Mouse (Mus musculus) C2C12 (cell line): ENCODE measurements around the gene Gpc6. TPM values are rescaled to one million over a fixed set of nuclear protein-coding genes. Genes with fewer than 3 reads are reported as not detected.

Source experiments
- H3K27me3 ChIP-seq: one replicate; pipeline ENCODE4 v1.6.1; 2011; ENCODE audit not compliant: control insufficient read depth, insufficient read depth, insufficient read length
- H3K36me3 ChIP-seq: one replicate; pipeline ENCODE4 v1.6.1; 2011; ENCODE audit not compliant: control insufficient read depth, insufficient read depth
- H3K4me3 ChIP-seq: one replicate; pipeline ENCODE4 v1.5.1; 2011; ENCODE audit warnings: mild to moderate bottlenecking, control low read depth; ENCODE audit not compliant: poor library complexity, insufficient read depth, severe bottlenecking
- H3K79me2 ChIP-seq: one replicate; pipeline ENCODE4 v1.6.1; 2011; ENCODE audit not compliant: control insufficient read depth, insufficient read depth
- H3K79me3 ChIP-seq: one replicate; pipeline ENCODE4 v1.6.1; 2011; ENCODE audit warnings: low read depth, control low read depth
- H3ac ChIP-seq: one replicate; pipeline ENCODE3; 2011; ENCODE audit warnings: low read depth; ENCODE audit not compliant: control insufficient read depth, insufficient read length
- CEBPB ChIP-seq: IDR thresholded peaks from one replicate; pipeline ENCODE4 v1.6.1; 2011; ENCODE audit warnings: low read depth, mild to moderate bottlenecking, control low read depth, moderate library complexity
- CTCF ChIP-seq: IDR thresholded peaks from one replicate; pipeline ENCODE4 v1.5.1; 2011; ENCODE audit not compliant: control insufficient read depth, insufficient read depth, insufficient read length
- FOSL1 ChIP-seq: IDR thresholded peaks from one replicate; pipeline ENCODE4 v1.8.0; 2011; ENCODE audit warnings: mild to moderate bottlenecking, low read length; ENCODE audit not compliant: poor library complexity, insufficient read depth, severe bottlenecking
- MAX ChIP-seq: IDR thresholded peaks from one replicate; pipeline ENCODE4 v1.6.1; 2011; ENCODE audit warnings: mild to moderate bottlenecking, control low read depth
- MYOD1 ChIP-seq: IDR thresholded peaks from one replicate; pipeline ENCODE4 v1.6.1; 2011; ENCODE audit warnings: low read depth; ENCODE audit not compliant: control insufficient read depth, insufficient read length
- MYOG ChIP-seq: IDR thresholded peaks from one replicate; pipeline ENCODE4 v1.6.1; 2011; ENCODE audit not compliant: control insufficient read depth, insufficient read length; ENCODE audit errors: extremely low read depth
- USF1 ChIP-seq: IDR thresholded peaks from one replicate; pipeline ENCODE4 v1.6.1; 2011; ENCODE audit warnings: low read depth, mild to moderate bottlenecking, control low read depth, moderate library complexity
- polyA plus RNA-seq: library from polyadenylated mRNA; unstranded; fragments of >200 nt; fragmentation: generic; extraction: Trizol; gene quantifications from one replicate; pipeline ENCODE4 v1.2.1, GENCODE M21; 2012; ENCODE audit warnings: missing spikeins

The Gpc6 gene
- polyA plus RNA-seq, 1 experiment = 9.6 TPM

- H3K79me3 ChIP-seq = no peaks in the 10 kb centered on the region
- no peak overlapping the region for H3ac ChIP-seq
- no peaks in the 10 kb centered on the region for H3K79me2 ChIP-seq
- H3K36me3 ChIP-seq = no peaks in the 10 kb centered on the region
- no peak overlapping the region for H3K4me3 ChIP-seq
- TF ChIP-seq CTCF = no peak
- no peak for TF ChIP-seq FOSL1
- no peak for TF ChIP-seq MYOD1
- no peak for TF ChIP-seq MAX
- TF ChIP-seq MYOG = no peak
- TF ChIP-seq CEBPB = no peak
- no peak for TF ChIP-seq USF1
- no peaks in the 10 kb centered on the region for H3K27me3 ChIP-seq
Observed at GRCm38 (mm10) chr14:117157426-117157825, 232.3 kb downstream of the Gpc6 start.

GRCm38 (mm10) chr14:117166350-117166749, 241.2 kb downstream of the Gpc6 start:
- H3K79me2 ChIP-seq = no peaks in the 10 kb centered on the region
- no peaks in the 10 kb centered on the region for H3K27me3 ChIP-seq
- H3K36me3 ChIP-seq = no peaks in the 10 kb centered on the region
- H3ac ChIP-seq = no peak overlapping the region
- H3K79me3 ChIP-seq = no peaks in the 10 kb centered on the region
- H3K4me3 ChIP-seq = no peak overlapping the region
- TF ChIP-seq CTCF (no peak), FOSL1 (no peak), MYOG (no peak), CEBPB (no peak), MAX (no peak), USF1 (no peak), MYOD1 (no peak)

- no peaks in the 10 kb centered on the region for H3K36me3 ChIP-seq
- no peaks in the 10 kb centered on the region for H3K27me3 ChIP-seq
- no peak for TF ChIP-seq MAX
- no peaks in the 10 kb centered on the region for H3K79me3 ChIP-seq
- H3ac ChIP-seq = no peak overlapping the region
- H3K79me2 ChIP-seq = no peaks in the 10 kb centered on the region
- no peak overlapping the region for H3K4me3 ChIP-seq
Observed at GRCm38 (mm10) chr14:117193364-117193763, 268.2 kb downstream of the Gpc6 start.

- no peaks in the 10 kb centered on the region for H3K79me2 ChIP-seq
- H3K79me3 ChIP-seq = no peaks in the 10 kb centered on the region
- H3ac ChIP-seq = no peak overlapping the region
- TF ChIP-seq CTCF (no peak), CEBPB (no peak), USF1 (no peak), MYOD1 (no peak), FOSL1 (no peak), MYOG (no peak), MAX (no peak)
- no peaks in the 10 kb centered on the region for H3K27me3 ChIP-seq
- no peak overlapping the region for H3K4me3 ChIP-seq
- H3K36me3 ChIP-seq = no peaks in the 10 kb centered on the region
Observed at GRCm38 (mm10) chr14:117202012-117202411, 276.9 kb downstream of the Gpc6 start.

- Histone ChIP-seq H3K4me3 (no peak overlapping the region), H3ac (no peak overlapping the region), H3K27me3 (no peaks in the 10 kb centered on the region), H3K79me3 (no peaks in the 10 kb centered on the region), H3K36me3 (no peaks in the 10 kb centered on the region), H3K79me2 (no peaks in the 10 kb centered on the region)
- no peak for TF ChIP-seq CEBPB
- TF ChIP-seq FOSL1 = no peak
- TF ChIP-seq MAX = no peak
Observed at GRCm38 (mm10) chr14:117203960-117204359, 278.8 kb downstream of the Gpc6 start.

- no peak overlapping the region for H3K4me3 ChIP-seq
- H3ac ChIP-seq = no peak overlapping the region
- no peaks in the 10 kb centered on the region for H3K27me3 ChIP-seq
- no peaks in the 10 kb centered on the region for H3K79me3 ChIP-seq
- no peaks in the 10 kb centered on the region for H3K79me2 ChIP-seq
- TF ChIP-seq MYOD1 = no peak
- TF ChIP-seq FOSL1 = no peak
- no peak for TF ChIP-seq CTCF
- TF ChIP-seq MAX = no peak
- TF ChIP-seq CEBPB = no peak
- no peak for TF ChIP-seq MYOG
- TF ChIP-seq USF1 = no peak
- no peaks in the 10 kb centered on the region for H3K36me3 ChIP-seq
Observed at GRCm38 (mm10) chr14:117214373-117214772, 289.3 kb downstream of the Gpc6 start.
